9 mouse cellular contexts compared by ENCODE assay signal in the genomic region with DNA sequence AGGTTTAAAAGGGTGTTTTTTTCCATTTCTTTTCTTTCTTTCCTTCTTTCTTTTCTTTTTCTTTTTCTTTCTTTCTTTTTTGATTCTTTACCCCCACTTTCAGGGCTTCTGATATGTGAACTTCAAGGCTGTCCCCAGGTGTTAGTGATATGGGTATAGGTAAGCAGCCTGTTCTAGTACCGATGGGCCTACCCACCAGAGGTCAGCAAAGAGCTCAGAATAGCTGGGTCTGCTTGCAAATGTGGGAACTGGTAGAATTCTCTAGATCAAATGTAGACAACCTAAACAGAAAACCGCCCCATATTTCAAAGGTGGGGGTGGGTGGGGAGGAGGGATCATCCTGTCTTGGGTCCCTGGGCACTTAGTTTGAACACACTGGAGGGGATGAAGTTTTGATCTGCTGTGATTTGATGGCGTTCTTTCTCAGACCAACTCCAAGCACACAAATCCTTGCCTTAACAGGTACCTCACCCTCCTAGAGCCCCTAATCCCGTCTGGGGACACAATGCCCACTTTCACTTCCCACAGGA. TPM values are rescaled to one million over a fixed set of nuclear protein-coding genes. Genes with fewer than 3 reads are reported as not detected.
DNase-seq lines count a peak whose midpoint lies in the region; ATAC-seq and TF ChIP-seq lines count a peak whose summit lies in the region.
"Had no signal": no experiment of that assay in that cellular context is flagged by ENCODE, and none has a peak within 500 bp of the region (broad histone marks: within the 10 kb centered on the region; RNA-seq: fewer than 3 reads in every experiment).

No protein-coding gene starts in this region.

- H3K36me3 ChIP-seq in forebrain, embryonic 15.5 days: no peaks in the 10 kb centered on the region
- no peaks in the 10 kb centered on the region for H3K36me3 ChIP-seq in hindbrain, embryonic 15.5 days
- no peaks in the 10 kb centered on the region for H3K36me3 ChIP-seq in lung, postnatal 0 days (ENCODE audit: insufficient read depth, low read length)
- H3K36me3 ChIP-seq: heart, embryonic 15.5 days had no signal

- TF ChIP-seq EP300 in lung, postnatal 0 days (IDR thresholded peaks at IDR 0.05): no peak

- H3K27ac ChIP-seq in forebrain, embryonic 15.5 days (replicated peaks): no peak overlapping the region
- no peak overlapping the region for H3K27ac ChIP-seq in hindbrain, embryonic 15.5 days (replicated peaks)
- H3K27ac ChIP-seq in lung, postnatal 0 days (ENCODE audit: low read length): peak overlapping the region; percentile 38; the same call in 1 of the 2 replicates
- H3K27ac ChIP-seq: heart, embryonic 15.5 days had no signal

- no peaks in the 10 kb centered on the region for H3K9me3 ChIP-seq in forebrain, embryonic 15.5 days
- no peaks in the 10 kb centered on the region for H3K9me3 ChIP-seq in hindbrain, embryonic 15.5 days
- H3K9me3 ChIP-seq in lung, postnatal 0 days (ENCODE audit: low read length): no peaks in the 10 kb centered on the region
- H3K9me3 ChIP-seq: heart, embryonic 15.5 days had no signal

- ATAC-seq in forebrain, embryonic 15.5 days (replicated peaks): peak; percentile 74
- peak; percentile 71; the same call in 1 of the 2 replicates for ATAC-seq in hindbrain, embryonic 15.5 days (ENCODE audit: low FRiP score, low read depth)
- ATAC-seq in lung, postnatal 0 days: peak; percentile 85

- H3K27me3 ChIP-seq in forebrain, embryonic 15.5 days: no peaks in the 10 kb centered on the region
- no peaks in the 10 kb centered on the region for H3K27me3 ChIP-seq in hindbrain, embryonic 15.5 days
- H3K27me3 ChIP-seq in lung, postnatal 0 days (replicated peaks; ENCODE audit: insufficient read depth, low read length): no peaks in the 10 kb centered on the region

- no peak overlapping the region for H3K4me2 ChIP-seq in forebrain, embryonic 15.5 days (replicated peaks)
- H3K4me2 ChIP-seq in hindbrain, embryonic 15.5 days: no peak overlapping the region
- H3K4me2 ChIP-seq in lung, postnatal 0 days (replicated peaks; ENCODE audit: low read depth, low read length): 0 out of 2 replicates have a peak overlapping the region, but pooled peaks have one; percentile 2
- H3K4me2 ChIP-seq: heart, embryonic 15.5 days had no signal

- no peak overlapping the region for H3K9ac ChIP-seq in forebrain, embryonic 15.5 days (replicated peaks)
- H3K9ac ChIP-seq in hindbrain, embryonic 15.5 days: no peak overlapping the region
- H3K9ac ChIP-seq in lung, postnatal 0 days (replicated peaks; ENCODE audit: low read depth): no peak overlapping the region
- H3K9ac ChIP-seq: heart, embryonic 15.5 days had no signal

- no peak overlapping the region for H3K4me3 ChIP-seq in forebrain, embryonic 15.5 days
- no peak overlapping the region for H3K4me3 ChIP-seq in hindbrain, embryonic 15.5 days
- no peak overlapping the region for H3K4me3 ChIP-seq in lung, postnatal 0 days (ENCODE audit: low read depth, low read length)
- H3K4me3 ChIP-seq: heart, embryonic 15.5 days had no signal

- peak; percentile 76 for DNase-seq in MN1 (ENCODE audit: low spot score)
- peak; percentile 69 for DNase-seq in cerebellum, adult 18-20 months
- DNase-seq in layer of hippocampus, postnatal 25 days (ENCODE audit: extremely low spot score in 1 of 2, low spot score in 1 of 2): peak; percentile 55 to 91
- DNase-seq in lung, postnatal 0 days (ENCODE audit: low spot score): peak; percentile 86
- peak; percentile 68 for DNase-seq in ovary, postnatal 36 days (ENCODE audit: low spot score)
- peak; percentile 58 to 81 for DNase-seq in thymus, postnatal 10 days (ENCODE audit: low spot score in 2 of 2)

- 20% methylated on average over 4 of the region's 4 CpGs for WGBS in forebrain, embryonic 15.5 days
- WGBS in hindbrain, embryonic 15.5 days: 31% methylated on average over 4 of the region's 4 CpGs
- WGBS in lung, postnatal 0 days: 24% methylated on average over 4 of the region's 4 CpGs

- TF ChIP-seq CTCF in lung, postnatal 0 days (IDR thresholded peaks at IDR 0.05): peak; percentile 90

- no peaks in the 10 kb centered on the region for H3K4me1 ChIP-seq in forebrain, embryonic 15.5 days
- H3K4me1 ChIP-seq in hindbrain, embryonic 15.5 days (replicated peaks): no peaks in the 10 kb centered on the region
- H3K4me1 ChIP-seq in lung, postnatal 0 days (ENCODE audit: insufficient read depth, low read depth, low read length): no peaks in the 10 kb centered on the region

RNA-seq across cellular contexts. Expression of gene Gnas, which starts 28.1 kb away (rescaled TPM):
- 1,144 and 1,250 TPM in 2 replicates for polyA plus RNA-seq in forebrain, embryonic 15.5 days (2015; fragmentation: Nextera tagmentation; extraction: Ambion mirVana)
- 1,606 and 1,659 TPM in 2 replicates for polyA plus RNA-seq in hindbrain, embryonic 15.5 days (2015; fragmentation: Nextera tagmentation; extraction: Ambion mirVana)
- 1,000 to 10,000 TPM; 1,728 to 1,971 TPM for total RNA-seq in layer of hippocampus, postnatal 25 days (2021)
- 1,238 and 1,252 TPM in 2 replicates for polyA plus RNA-seq in lung, postnatal 0 days (2015; fragmentation: Nextera tagmentation; extraction: Ambion mirVana)

RNA-seq across cellular contexts. Expression of gene Gm20721, which starts 34.3 kb away (rescaled TPM):
- polyA plus RNA-seq in forebrain, embryonic 15.5 days (2015; fragmentation: Nextera tagmentation; extraction: Ambion mirVana): 6.7 and 7.5 TPM in 2 replicates
- 11.8 and 13.1 TPM in 2 replicates for polyA plus RNA-seq in hindbrain, embryonic 15.5 days (2015; fragmentation: Nextera tagmentation; extraction: Ambion mirVana)
- total RNA-seq in layer of hippocampus, postnatal 25 days (2021): 1 to 10 TPM; 2.0 to 2.6 TPM
- 4.8 and 9.6 TPM in 2 replicates for polyA plus RNA-seq in lung, postnatal 0 days (2015; fragmentation: Nextera tagmentation; extraction: Ambion mirVana)
